Mouse (Mus musculus) heart, postnatal 0 days (tissue): ENCODE data around the gene Nckap5.

Experiments used
- CTCF ChIP-seq: IDR thresholded peaks from 2 replicates; pipeline ENCODE4 v1.5.1; 2016; ENCODE audit warnings: antibody characterized with exemption, control low read depth, low read depth
- EP300 ChIP-seq: IDR thresholded peaks from 2 replicates; pipeline ENCODE4 v1.6.1; 2016; ENCODE audit warnings: antibody characterized with exemption, low read depth

GRCm38 (mm10) chr1:126517427-126517826 lies 313.2 kb downstream of the Nckap5 start:
- TF ChIP-seq CTCF: no peak
- no peak for TF ChIP-seq EP300
